Mouse (Mus musculus) leukemia stem cell, adult 10-12 weeks (primary cell): ENCODE results near the gene Sec23b. TPM values are rescaled to one million over a fixed set of nuclear protein-coding genes. Genes with fewer than 3 reads are reported as not detected.

Source experiments
- polyA plus RNA-seq: library from polyadenylated mRNA; stranded (reverse); fragments of >175 nt; gene quantifications from 2 replicates; pipeline ENCODE4 v1.2.3, GENCODE M21; 2012; ENCODE audit warnings: low replicate concordance

Gene Sec23b
- 2.8 and 6.9 TPM in 2 replicates for polyA plus RNA-seq

DNA sequence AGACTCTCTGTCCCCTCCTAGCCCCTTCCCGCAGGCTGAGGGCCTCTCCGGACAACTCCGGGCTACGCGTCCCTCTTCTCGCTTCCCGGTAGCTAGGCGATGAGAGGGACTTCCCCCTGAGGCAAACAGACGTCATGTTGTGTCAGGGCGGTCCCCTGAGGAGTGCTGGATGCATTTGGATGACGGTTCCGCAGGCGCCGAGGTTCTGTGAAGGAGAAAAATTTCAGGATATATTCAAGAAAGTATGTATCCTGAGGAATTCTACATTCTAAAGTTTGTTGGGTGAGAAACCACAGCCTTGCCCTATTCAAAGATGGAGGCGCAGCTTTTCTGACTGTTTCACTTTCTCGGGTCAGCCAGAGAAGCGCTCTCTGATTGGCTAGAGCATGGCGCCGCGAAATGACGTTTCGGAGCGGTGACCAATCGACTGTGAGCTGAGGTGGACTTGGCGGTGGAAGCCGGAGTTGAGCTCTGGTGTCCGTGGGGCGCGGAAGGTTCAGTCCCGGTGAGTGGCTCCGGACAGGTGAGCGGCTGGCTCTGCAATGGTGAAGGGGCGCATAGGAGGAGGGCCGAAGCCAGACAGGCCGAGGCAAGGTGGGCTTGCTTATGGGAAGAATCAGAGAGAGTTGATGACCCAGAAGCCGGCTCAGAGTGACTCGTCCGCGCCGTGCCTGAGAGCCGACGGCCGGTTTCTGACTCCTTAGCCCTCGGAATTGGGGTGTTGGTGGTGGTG lies at the start of gene Sec23b:
TSS of gene Sec23b (plus strand) at position 410 of the 733 bp plus-strand sequence.

GRCm38 (mm10) chr2:144526981-144527820 lies 28.8 kb upstream of the Sec23b start, which contains the start of the genes Dzank1 and Polr3f:
Gene Dzank1, minus strand, starts transcription at chr2:144527414.
Gene Polr3f, plus strand, starts transcription at chr2:144527718.

GRCm38 (mm10) chr2:144550529-144550928 lies 5.5 kb upstream of the Sec23b start, which contains the start of gene Rbbp9:
Gene Rbbp9, minus strand, starts transcription at chr2:144550869.

GRCm38 (mm10) chr2:144593951-144594651 lies 38.1 kb downstream of the Sec23b start, which contains the start of gene Smim26:
Gene Smim26, plus strand, starts transcription at chr2:144594054.

DNA sequence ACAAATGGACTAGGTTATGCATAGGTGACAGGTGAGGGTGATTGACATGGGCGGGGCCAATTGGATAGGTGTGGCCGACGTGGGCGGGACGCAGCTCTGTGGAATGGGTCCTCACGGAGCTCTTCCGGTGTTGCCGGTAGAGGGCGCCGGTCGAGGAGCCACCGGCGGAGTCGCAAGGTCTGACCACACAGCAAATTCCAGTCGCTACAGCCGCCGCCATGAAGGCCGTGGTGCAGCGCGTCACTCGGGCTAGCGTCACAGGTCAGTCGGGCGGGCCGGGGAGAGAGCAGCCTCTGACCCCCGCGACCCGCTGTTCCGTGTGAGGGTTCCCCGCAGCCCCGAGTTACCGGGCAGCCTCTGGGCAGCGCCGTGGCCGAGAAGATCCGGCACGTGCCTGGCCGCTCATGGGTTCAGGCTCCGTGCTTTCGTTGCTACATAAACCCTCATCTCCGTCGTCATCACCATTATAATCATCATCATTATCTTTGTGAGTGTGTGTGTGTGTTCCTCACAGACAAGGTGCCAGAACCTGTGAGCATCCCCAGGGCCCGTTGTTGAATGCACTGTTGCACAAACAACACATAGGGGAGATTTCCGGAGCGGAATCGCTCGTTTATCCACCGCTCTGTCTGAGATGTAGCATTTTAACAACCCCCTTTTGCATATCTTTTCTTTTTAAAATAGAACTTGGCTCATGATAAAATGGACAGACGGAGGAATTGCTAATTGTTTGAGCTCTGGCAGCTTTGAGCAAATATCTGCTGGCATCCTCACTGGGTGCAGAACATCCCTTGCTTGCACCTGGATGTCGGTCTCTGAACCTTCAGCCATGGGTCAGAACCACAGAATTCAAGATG lies 44.0 kb downstream of the Sec23b start, which contains the start of gene Dtd1:
TSS of gene Dtd1 (plus strand) at position 67 of the 857 bp plus-strand sequence.

Other genes starting within 250 kb of the Sec23b start
- gene Ovol2, start 224.1 kb upstream of the Sec23b start, polyA plus RNA-seq = not detected in 2 replicates
- gene Kat14, start 187.2 kb upstream of the Sec23b start, polyA plus RNA-seq = 7.3 and 27.2 TPM in 2 replicates
- gene Pet117, start 187.2 kb upstream of the Sec23b start, polyA plus RNA-seq = 11.1 TPM in 1 of 2 replicates, not detected in the other
- gene Dzank1, start 28.8 kb upstream of the Sec23b start, polyA plus RNA-seq = not detected in 2 replicates
- gene Polr3f, start 28.5 kb upstream of the Sec23b start, polyA plus RNA-seq = 1.5 and 8.2 TPM in 2 replicates
- 0.60 and 0.83 TPM in 2 replicates for gene Rbbp9, start 5.4 kb upstream of the Sec23b start, polyA plus RNA-seq
- 1.2 TPM in 1 of 2 replicates, not detected in the other for gene Smim26, start 37.8 kb downstream of the Sec23b start, polyA plus RNA-seq
- 4.1 and 10.2 TPM in 2 replicates for gene Dtd1, start 43.7 kb downstream of the Sec23b start, polyA plus RNA-seq